Mouse (Mus musculus) liver, adult 2 months (tissue): ENCODE data around the gene Serpinf2. TPM values are rescaled to one million over a fixed set of nuclear protein-coding genes. Genes with fewer than 3 reads are reported as not detected.

Source experiments
- polyA plus RNA-seq: library from polyadenylated mRNA; depleted of rRNA; stranded (reverse); fragments of >200 nt; gene quantifications from 2 replicates; pipeline ENCODE4 v1.2.3, GENCODE M21; 2012; rRNA removed
- total RNA-seq: library from RNA; depleted of rRNA; stranded (reverse); fragments of >200 nt; gene quantifications from 2 replicates; pipeline ENCODE4 v1.2.3, GENCODE M21; 2014; rRNA removed

The Serpinf2 gene
- total and polyA plus RNA-seq, 2 experiments: 687 to 1,654 TPM

Other genes starting within 250 kb of the Serpinf2 start
- gene Dph1, start 248.3 kb downstream of the Serpinf2 start, total RNA-seq: 11.3 and 14.2 TPM in 2 replicates
- gene Dph1, start 248.3 kb downstream of the Serpinf2 start, polyA plus RNA-seq: 49.1 and 53.5 TPM in 2 replicates
- gene Rtn4rl1, start 245.8 kb downstream of the Serpinf2 start, total RNA-seq: 1.3 and 2.4 TPM in 2 replicates
- gene Rtn4rl1, start 245.8 kb downstream of the Serpinf2 start, polyA plus RNA-seq: 9.5 and 10.0 TPM in 2 replicates
- gene Rpa1, start 91.3 kb downstream of the Serpinf2 start, total RNA-seq: 19.9 and 21.4 TPM in 2 replicates
- 10.3 and 10.5 TPM in 2 replicates for gene Rpa1, start 91.3 kb downstream of the Serpinf2 start, polyA plus RNA-seq
- 1.8 and 2.5 TPM in 2 replicates for gene Smyd4, start 91.2 kb downstream of the Serpinf2 start, total RNA-seq
- gene Smyd4, start 91.2 kb downstream of the Serpinf2 start, polyA plus RNA-seq: 0.93 and 1.1 TPM in 2 replicates
- 810 and 1,243 TPM in 2 replicates for gene Serpinf1, start 16.9 kb downstream of the Serpinf2 start, total RNA-seq
- gene Serpinf1, start 16.9 kb downstream of the Serpinf2 start, polyA plus RNA-seq: 891 and 972 TPM in 2 replicates
- 14.4 and 30.4 TPM in 2 replicates for gene Wdr81, start 15.1 kb upstream of the Serpinf2 start, total RNA-seq
- gene Wdr81, start 15.1 kb upstream of the Serpinf2 start, polyA plus RNA-seq: 20.3 and 21.5 TPM in 2 replicates
- 121 and 238 TPM in 2 replicates for gene Tlcd2, start 22.1 kb upstream of the Serpinf2 start, total RNA-seq
- gene Tlcd2, start 22.1 kb upstream of the Serpinf2 start, polyA plus RNA-seq: 237 and 265 TPM in 2 replicates
- 72.8 and 102 TPM in 2 replicates for gene Prpf8, start 47.2 kb upstream of the Serpinf2 start, total RNA-seq
- 59.4 and 63.3 TPM in 2 replicates for gene Prpf8, start 47.2 kb upstream of the Serpinf2 start, polyA plus RNA-seq
- 23.0 and 27.9 TPM in 2 replicates for gene Rilp, start 70.5 kb upstream of the Serpinf2 start, total RNA-seq
- gene Rilp, start 70.5 kb upstream of the Serpinf2 start, polyA plus RNA-seq: 29.8 and 32.6 TPM in 2 replicates
- 5.8 and 7.5 TPM in 2 replicates for gene Scarf1, start 73.9 kb upstream of the Serpinf2 start, total RNA-seq
- gene Scarf1, start 73.9 kb upstream of the Serpinf2 start, polyA plus RNA-seq: 10.3 and 16.9 TPM in 2 replicates
- gene Slc43a2, start 92.1 kb upstream of the Serpinf2 start, total RNA-seq: 4.1 and 8.9 TPM in 2 replicates
- 5.2 and 8.0 TPM in 2 replicates for gene Slc43a2, start 92.1 kb upstream of the Serpinf2 start, polyA plus RNA-seq
- gene Pitpna, start 148.5 kb upstream of the Serpinf2 start, total RNA-seq: 19.7 and 21.0 TPM in 2 replicates
- 24.6 and 28.9 TPM in 2 replicates for gene Pitpna, start 148.5 kb upstream of the Serpinf2 start, polyA plus RNA-seq
- gene Inpp5k, start 191.4 kb upstream of the Serpinf2 start, total RNA-seq: 12.3 and 13.4 TPM in 2 replicates
- gene Inpp5k, start 191.4 kb upstream of the Serpinf2 start, polyA plus RNA-seq: 12.2 and 17.2 TPM in 2 replicates
- 15.6 and 17.9 TPM in 2 replicates for gene Myo1c, start 210.9 kb upstream of the Serpinf2 start, total RNA-seq
- gene Myo1c, start 210.9 kb upstream of the Serpinf2 start, polyA plus RNA-seq: 17.0 and 21.5 TPM in 2 replicates
- gene Crk, start 239.7 kb upstream of the Serpinf2 start, total RNA-seq: 50.5 and 51.1 TPM in 2 replicates
- 47.7 and 57.5 TPM in 2 replicates for gene Crk, start 239.7 kb upstream of the Serpinf2 start, polyA plus RNA-seq